Mouse (Mus musculus) v-Abl transformed pro-B cells (cell line): ENCODE results near the gene Slc1a7.

Experiments used
- in situ Hi-C, 2 experiments: fragments of 400-800 bp; cut with MboI; formaldehyde crosslinking; loops; one replicate each; pipeline ENCODE4 v1.15.1; 2025; ENCODE audit not compliant: unreplicated experiment in 2 of 2

Slc1a7 gene

DNA sequence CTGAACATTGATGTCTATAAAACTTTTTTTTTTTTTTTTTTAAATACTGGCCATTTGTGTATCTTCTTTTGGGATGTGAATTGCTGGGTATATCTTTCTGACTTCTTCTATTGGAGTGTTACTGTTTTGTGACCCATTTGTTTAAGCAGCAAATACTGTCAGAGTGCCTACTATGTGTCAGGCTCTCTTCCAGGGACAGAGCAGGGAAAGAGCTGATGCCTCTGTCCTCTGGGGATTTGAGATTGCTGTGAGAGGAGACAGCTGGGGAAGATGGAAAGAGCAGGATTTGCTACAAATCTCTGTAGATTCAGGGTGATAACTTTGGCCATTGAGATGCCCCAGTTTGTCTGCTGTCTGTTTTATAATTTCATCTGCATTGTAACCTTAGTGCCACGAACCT lies 31.2 kb downstream of the Slc1a7 start:
- in situ Hi-C loops = no loop called here

DNA sequence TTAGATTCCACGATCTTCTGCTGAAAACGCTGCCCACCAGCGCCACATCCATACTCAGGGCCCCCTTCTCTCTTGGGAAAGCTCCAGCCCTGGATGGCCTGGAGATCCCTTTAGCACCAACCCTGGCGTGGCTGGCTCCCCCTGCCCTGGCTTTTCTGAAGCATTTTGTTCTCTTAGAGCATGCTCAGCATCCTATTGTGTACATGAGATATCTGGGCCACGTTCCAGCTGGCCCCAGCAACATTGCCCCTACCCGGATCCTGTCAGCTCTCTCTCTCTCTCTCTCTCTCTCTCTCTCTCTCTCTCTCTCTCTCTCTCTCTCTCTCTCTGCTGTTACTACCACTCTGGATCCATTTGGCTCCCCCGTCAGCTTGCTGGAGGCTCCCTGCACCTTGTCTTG lies 37.2 kb downstream of the Slc1a7 start:
- in situ Hi-C loops = no loop called here

DNA sequence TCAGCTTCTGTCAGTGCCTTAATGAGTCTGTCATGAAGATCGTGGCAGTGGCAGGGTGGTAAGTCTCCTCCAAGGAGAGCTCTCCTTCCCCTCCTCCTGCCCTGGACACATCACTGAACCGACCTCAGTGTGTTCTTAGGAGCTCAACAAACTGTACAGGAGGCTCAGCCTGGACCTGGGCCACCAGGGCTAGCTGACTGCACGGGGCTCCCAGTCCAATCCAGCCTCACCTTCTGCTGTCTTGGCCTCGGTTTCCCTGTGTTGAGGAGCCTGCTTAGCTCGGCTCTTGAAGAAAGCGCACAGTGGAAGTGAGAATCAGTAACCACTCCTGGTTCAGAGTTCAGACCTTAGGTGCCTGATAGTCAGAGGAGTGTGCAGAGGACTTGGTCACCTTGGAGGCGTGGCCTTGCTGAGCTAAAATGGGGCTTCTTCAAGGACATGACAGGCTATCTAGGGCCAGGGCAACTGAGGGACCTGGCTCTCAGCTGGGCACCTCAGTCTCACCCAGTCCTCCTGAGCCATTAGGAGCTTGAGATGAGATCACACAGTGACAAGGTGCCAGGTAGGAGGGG lies 39.5 kb downstream of the Slc1a7 start:
- in situ Hi-C loops = no loop called here

DNA sequence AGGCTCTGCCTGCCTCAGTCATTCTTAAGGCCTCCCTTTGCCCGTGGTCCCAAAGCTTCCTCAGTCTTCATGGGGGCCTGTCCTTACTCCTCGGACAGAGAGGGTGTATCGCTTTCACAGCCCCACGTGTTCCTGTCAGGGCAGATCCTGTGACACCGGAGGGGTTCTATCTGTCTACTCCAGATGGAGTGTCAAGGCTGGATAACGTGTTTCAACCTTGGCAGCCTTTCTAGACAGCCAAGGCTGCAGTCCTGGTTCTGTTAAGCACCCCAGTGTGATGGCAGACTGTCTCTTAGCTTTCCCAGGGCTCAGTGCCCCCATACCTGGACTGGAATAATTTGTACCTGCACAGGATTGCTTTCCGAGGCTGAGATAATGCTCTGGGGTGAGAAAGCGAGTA lies 40.4 kb downstream of the Slc1a7 start:
- in situ Hi-C loops = no loop called here

DNA sequence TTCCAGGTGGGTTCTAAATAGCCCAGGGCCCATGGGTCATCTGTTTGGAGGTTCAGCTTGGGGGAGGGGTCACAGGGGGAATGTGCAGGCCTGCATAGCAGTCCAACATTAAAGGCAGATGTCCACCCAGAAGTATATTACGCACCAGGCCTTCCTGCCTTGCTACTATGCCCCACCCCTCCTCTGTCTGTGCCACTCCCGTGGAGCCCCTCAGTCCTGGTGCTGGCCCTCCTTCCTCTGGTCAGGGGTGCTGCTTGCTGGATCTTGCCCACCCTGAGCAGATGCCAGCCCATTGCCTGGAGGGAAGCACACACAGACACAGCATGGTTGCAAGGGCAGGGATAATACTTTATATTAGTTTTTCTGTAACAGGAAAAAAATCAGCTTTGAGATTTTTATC lies 46.3 kb downstream of the Slc1a7 start:
- in situ Hi-C loops = no loop called here

DNA sequence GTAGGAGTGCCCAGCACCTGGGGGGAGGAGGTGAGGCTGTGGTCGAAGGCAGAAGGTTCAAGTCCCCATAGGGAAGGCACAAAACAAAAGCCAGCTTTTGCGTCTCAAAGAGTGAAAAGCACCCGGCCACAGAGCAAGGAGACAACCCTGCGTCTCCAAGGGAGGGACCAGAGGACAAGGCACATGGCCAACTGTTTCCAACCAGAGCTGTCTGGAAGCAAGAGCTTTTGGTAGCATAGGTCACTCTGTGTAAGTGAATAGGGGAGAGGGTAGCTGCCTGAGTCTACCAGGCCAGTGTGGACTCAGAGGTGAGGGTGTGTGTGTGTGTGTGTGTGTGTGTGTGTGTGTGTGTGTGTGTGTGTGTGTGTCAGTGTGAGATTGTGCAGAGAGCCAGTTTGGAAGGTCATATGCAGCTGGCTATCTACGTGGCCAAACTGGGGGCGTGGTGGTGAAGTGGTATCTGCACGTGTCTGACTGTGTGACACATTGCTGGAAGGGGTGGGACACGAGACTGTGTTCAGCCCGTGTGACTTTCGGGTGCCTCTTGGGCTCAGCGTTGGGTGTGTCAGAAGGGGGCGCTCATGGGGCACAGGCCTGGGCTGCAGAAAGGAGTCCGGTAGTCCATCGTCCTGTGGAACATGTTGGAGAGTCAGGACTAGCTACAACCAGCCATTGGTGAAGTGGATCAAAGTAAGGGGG lies 47.1 kb downstream of the Slc1a7 start:
- in situ Hi-C loops = no loop called here

DNA sequence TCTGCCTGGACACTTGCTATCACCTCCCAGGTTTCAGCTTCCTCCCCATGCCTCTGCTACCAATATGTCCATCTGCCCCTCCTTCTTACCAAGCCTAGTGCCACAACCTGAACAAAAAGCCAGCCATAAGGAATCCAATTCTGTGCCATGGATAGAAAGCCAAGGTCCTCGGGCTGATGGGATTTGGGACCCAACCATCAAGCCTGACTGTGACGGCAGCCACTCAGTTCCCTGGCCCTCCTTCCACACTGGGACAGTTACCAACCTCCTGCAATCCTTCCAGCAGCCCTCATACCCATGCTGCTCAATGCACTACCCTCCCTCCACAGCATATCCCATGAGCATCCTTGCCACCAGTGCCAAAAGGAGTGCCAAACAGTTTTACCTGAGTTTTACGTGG lies 48.2 kb downstream of the Slc1a7 start:
- in situ Hi-C loops = no loop called here

DNA sequence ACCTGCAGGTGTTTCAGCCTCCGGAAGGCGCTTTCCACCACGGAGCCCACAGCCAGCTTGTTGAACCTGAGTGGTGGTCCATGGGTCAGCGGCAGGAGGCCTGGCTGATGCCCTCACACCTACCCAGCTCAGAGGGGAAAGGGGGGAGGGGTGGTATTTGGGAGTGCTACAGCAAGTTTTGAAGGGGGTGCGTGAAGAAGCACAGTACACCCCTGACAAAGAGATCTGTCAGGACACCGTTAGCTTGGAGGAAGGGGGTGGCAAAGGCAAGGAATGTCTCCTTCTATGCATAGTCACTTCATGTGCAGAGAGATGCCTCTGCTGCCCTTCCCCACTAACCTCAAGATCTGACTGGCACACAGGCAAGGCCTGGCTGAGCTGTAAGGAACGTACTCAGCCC lies 49.7 kb downstream of the Slc1a7 start:
- in situ Hi-C loops = no loop called here

DNA sequence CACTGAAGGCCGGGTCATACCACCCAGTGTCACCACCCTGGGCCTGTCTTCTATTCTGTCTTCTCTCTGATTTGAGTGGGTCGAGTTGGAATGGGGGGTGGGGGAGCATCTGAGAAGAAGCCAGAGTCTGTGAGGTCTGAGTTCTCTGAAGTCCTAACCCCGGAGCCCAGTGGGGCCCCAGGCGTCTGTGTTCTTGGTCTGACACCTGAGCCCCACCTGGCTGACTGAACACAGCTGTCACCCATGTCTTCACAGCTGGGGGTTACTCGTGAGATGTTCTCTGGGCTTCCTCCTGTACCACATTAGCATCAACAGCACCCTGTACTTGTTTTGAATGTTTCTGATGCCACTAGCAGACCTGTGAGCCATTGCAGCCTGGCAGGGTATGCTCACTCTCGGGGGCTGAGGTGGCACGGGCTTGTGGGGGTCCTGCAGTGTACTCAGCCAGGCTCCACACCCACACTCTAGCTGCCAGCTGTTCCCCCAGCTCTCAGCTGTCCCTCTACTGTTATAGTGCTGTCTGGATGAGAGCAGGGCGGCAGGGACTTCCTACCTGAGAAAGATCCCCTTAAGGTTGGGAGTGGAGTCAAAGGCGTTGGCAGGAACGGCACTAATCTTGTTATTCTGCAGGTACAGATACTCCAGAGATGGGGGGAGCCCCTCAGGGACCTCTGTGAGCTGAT lies 50.2 kb downstream of the Slc1a7 start:
- in situ Hi-C loops = no loop called here

DNA sequence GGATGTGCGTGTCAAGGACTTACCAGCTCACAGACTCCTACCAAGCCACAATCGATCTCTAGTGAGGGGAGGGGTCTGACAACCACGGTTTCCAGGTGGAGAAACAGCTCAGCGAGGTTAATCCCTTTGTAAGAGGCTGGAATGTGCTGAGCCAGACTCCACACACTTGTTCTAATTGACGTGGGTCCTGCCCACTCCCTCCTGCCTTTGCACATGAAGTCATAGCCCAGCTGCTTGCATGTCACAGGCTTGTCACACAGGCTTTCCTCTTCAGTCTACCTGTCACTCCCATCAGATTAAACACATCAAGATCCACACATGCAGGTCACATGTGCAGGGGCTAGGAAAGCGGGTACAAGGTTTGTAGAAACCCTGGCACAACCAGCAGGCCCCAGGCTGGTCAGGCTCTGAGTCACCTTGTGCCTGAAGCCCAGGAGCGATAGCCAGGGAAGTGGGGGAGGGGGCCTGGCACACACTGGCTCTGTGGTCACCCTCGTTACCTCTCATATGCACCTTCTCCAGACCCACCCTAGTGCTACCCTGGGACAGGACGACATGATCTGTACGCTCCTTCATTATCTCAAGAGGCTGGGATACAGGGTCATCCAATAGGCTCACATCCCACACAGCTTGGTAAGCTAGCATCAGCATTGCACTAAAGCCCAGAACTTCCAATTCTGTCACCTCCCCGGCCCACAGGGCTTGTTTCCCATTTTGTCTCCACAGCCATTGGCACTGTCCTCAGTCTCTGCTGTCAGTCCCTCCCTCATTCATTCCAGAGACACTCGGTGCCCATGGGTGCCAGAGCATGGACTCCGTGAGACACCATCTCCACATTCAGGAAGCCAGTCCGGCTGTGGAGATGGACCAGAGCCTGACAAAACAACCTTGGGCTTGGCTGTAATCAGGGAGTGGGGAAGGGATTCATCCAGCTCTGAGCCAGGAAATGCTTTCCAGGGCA lies 51.1 kb downstream of the Slc1a7 start:
- in situ Hi-C loops = no loop called here

DNA sequence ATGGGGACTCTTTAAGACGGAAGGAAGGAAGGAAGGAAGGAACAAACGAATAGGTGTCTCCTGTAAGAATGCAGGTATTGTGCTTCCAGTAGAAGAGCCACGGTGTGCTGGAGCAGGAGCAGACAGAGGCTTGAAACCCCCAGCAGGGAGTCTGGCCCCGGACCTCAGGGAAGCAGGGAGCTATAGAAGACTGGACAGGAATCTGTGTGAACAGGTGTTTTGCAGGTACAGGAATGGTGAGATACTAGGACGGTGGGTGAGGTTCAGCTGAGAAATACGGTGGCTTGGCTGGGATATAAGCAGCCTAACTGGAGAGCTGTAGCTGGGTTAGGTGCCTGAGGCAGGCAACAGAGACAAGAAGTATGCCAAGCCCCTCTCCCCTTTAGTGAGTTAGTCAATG lies 52.0 kb downstream of the Slc1a7 start:
- in situ Hi-C loops = no loop called here

DNA sequence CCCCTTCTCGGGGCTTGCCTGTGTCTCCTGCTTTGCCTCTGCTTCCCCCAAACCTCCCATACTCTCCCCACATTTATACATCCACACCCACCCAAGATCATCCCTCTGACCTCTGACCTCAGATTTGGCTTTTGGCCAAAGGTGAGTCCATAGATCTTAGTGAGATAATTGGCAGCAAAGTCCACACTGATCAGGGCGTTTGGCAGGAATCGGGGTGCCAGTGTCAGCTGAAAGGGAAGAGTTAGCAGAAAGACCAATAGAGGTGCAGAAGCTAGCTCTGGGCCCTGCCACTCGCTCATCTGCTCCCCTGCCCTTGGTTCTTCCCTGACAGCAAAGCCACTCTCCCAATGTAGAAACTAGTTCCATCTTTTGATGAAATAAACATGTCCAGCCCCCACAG lies 55.1 kb downstream of the Slc1a7 start:
- in situ Hi-C loops = no loop called here

DNA sequence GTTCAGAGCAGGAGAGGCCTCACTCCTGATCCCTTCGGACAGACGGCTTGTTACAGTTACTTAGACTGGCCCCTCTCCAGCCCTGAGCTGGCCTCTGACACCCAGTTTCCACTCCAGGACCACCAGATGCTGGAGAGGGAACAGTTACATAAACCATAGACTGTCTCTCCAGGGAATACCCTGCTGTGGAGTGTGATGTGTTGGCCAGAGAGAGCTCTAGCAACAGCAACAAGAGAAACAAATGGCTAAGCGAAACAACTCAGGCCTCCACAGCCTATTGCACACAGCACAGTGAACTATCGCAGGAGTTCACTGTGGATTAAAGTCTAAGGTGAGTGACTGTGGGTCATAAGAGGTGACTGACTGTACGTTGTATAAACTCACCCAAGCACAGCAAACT lies 56.5 kb downstream of the Slc1a7 start:
- in situ Hi-C loops = no loop called here

DNA sequence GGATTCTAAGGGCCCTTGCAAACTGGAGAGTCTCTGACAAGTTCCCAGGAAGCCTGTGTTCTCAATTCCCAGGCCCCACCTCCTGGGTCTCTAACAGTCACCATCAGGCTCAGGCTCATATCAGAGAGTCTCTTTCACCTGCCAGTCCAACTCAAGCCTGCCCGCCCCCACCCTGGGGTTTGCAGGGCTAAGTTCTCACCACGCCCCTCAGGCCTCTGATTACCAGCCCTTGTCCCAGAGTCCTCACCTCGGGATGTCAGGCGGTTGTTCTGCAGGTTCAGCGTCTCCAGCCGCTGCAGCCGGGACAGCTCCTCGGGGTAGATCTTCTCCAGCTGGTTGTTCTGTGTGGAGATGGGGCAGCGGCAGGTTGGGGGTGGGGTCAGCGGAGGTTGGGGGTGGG lies 57.1 kb downstream of the Slc1a7 start:
- in situ Hi-C loops = no loop called here

DNA sequence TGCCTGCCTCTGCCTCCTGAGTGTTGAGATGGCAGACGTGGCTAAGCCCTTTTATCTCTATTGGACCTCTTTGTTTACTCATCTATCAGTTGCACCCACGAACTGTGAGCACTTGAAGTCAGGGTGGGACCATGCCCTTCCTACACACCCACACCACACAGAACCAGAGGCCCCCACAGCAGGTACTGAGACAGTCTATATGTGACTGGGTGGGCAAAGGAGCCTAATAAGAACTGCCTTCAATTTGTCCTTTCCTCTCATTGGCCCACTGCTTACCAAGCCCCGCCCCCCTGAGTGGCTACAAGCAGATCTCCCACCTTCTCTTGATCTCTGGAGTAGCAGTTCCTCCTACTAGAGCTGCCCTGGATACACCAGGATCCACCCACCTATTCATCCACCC lies 58.1 kb downstream of the Slc1a7 start:
- in situ Hi-C loops = no loop called here

DNA sequence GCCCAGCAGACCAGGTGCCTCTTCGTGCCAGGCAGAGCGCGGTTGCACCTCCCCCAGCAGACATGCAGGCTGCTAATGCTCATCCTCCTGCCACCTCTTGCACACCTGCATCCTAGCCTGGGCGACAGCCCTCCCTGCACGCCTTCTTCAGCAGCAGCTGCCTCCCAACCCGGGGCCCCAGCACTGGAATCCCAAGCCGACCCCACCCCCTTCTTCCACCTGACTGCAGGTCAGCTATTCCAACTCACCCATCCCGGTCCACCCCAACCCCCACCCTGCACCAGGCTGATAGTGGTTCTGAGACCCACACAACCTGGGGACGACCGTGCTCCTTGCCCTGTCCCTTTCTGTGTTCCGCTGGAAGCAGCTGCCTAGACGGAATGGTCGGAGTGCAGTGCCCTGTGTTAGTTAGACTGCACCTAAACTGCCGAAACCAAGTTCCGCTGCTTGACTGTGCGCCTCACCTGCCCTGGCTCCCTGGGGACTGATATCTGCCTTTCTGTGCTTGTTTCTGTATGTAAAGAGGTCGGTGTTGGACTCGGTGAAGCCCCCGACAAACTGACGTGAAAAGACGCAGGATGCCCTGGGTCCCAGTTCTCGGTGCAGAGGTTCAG lies 62.9 kb downstream of the Slc1a7 start:
- in situ Hi-C loops = no loop called here

DNA sequence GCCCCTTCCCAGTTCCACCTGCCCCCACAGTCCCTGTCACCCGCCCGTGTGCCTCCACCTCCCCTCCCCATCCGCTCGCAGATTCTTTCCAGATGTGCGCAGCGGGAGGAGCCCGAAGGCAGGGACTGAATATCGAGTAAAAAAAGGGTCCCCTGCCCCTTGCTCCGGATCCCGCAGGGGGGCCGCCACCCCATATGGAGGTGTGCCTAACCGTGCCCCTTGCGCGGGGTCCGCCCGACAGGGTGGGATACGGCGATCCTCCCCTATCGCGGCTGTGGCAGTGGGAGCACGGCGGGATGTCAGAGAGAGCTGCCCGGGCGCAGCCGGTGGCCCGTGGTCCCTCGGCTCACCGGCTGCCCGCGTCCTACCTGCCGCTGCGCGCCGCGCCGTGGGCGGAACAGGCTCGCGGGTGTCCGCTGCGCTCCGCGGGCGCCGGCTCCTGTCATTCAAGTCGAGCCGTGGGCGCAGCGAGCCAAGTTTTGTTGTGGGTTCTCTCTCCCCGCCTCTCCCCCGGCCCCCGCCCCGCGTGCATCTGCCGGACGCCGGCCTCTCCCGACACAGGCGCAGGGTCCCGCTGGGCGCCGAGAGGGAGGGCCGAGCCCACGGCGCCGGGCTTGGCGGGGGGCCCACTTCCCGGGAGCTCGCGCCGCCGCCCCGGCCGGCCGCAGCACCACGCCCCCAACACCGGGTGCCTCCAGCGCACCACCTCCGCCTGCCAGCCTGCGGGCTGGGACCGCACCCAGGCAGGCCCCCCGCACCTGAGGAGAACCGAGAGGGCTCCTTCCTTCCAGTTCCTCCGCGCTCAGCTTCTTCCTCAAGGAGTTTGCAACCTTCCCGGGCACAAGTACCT lies 63.6 kb downstream of the Slc1a7 start:
- in situ Hi-C loops = no loop called here

DNA sequence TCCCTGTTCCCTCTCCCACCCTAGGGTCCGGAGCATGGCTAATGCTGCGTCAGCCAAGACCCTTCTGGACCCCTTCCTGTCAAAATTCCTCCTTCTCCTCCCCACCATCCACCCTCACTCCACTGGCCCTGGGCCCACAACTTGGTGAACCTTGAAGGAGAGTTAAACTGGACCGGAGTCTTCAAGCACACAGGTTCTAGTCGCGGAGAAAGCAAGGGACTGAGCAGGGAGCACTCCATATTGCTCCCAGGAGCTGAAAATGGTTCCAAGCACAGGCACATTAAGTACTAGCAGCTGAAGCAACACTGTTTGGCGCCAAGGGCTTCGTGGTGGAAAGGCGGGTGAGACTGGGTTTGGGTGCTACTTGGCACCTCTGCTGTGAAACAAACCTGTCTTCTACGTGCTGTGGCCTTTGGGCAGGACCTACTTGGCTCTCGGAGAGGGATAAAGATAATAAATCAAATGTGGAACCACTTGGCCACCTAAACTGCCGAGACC lies 64.3 kb downstream of the Slc1a7 start:
- in situ Hi-C loops = no loop called here

DNA sequence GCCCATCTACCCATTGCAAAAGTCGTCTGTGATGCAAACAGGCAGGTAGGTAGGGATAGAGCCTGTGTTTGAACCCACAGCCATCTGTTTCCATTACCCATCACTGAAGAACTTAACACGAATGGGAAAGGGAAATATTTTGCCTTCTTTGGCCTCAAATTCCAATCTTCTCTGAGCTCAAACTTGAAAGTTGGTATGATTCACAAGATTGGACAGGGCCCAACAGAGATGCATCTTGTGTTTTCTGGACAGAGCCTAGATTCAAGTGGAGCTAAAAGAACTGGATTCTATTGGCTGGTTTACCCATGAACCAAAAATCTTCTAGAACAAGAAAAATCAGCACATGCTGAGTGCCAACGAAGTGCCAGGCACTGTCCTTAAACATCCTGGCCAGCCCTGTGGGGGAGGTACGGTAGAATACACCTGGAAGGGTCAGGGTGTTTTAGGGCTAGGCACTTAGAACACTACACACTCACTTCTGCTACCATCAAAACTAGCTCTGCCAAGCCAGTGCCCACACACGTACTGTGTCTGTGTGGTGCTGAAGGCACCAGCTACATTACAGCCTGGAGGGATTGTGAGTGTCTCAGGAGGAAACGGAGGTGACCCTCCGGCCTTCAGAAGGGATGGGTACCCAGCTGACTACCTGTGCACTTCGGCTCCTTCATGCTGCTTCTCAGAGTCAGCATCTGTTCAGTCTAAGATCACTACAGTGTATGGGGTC lies 65.1 kb downstream of the Slc1a7 start:
- in situ Hi-C loops = no loop called here
